Mouse (Mus musculus): ENCODE measurements around the gene Pex6. TPM values are rescaled to one million over a fixed set of nuclear protein-coding genes. Genes with fewer than 3 reads are reported as not detected.

The Pex6 gene
- total RNA-seq (2023): 28.2 TPM

DNA sequence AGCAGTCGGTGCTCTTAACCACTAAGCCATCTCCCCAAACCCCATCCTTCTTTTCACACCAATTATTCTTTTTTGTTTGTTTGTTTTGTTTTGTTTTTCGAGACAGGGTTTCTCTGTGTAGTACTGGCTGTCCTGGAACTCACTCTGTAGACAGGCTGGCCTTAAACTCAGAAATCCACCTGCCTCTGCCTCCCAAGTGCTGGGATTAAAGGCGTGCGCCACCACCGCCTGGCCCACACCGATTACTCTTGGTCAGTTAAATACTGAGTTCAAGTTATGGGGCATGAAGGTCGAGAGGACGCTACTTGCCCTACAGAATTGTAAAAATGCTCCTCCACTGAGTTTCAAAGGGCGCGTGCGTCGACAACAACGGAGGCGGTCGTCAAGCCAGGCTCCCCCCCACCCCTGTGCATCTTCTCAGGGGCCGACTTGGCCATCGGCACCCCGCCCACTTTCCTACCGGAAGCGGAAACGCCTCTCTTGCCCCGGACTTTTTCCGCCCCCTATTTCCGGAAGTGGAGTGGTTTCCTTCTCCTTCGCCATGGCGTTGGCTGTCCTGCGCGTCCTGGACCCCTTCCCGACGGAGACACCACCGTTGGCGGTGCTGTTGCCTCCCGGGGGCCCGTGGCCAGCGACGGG lies at the start of gene Pex6:
Gene Pex6, plus strand, starts transcription at position 505 of the 639 bp plus-strand sequence.

DNA sequence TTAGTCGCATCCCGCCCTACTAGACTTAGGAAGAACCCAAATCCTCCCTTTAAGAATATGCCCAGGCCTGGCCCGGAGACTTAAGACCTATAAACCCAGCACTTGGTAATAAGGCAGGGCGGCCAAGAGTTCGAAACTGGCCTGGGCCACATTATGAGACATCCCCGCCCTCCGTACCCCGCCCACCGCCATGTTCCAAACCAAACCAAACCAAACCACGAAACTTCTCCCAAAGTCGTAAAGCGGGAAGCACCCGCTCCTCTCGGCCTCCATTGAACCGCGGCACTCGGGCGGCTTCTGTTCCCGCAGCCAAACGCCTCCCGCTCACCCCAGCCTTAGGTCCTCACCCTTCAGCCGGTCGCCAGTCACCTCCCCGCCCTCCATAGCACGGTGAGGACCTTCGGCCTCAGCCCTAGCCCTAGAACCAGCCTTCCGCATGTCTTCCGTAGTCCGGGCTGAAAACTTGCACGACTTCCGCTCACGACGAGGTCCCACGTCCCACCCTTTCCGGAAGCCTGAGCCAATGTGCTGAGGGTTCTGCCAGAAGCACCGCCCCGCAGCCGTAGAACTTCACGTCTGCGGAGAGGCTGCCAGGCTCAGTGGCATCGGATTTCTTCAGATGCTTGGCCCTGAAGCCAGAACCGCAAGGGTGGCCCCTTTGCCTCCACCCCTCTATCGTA lies 37.3 kb upstream of the Pex6 start, which contains the start of gene Rrp36:
Gene Rrp36, minus strand, starts transcription at position 503 of the 680 bp plus-strand sequence.

DNA sequence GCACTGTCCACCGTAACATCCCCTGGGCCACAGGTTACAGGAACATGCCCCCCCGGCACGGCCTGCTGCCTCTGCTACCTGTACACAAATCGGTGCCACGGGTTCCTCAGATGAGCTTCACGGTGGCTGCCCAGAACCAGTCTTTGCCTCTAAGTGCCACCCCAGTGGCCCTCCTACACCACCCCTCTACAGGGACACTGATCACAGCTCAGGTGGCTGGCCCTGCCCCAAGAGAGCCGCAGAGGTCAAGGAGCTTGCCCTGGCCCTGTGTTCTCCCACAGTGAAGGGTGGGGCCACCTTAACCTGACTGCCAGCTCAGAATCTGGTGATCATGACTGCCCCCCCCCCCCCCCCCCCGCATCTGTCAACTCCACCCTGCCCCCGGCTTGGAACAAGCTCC lies 32.8 kb upstream of the Pex6 start, which contains the start of gene Mea1:
Gene Mea1, plus strand, starts transcription at position 378 of the 400 bp plus-strand sequence.

DNA sequence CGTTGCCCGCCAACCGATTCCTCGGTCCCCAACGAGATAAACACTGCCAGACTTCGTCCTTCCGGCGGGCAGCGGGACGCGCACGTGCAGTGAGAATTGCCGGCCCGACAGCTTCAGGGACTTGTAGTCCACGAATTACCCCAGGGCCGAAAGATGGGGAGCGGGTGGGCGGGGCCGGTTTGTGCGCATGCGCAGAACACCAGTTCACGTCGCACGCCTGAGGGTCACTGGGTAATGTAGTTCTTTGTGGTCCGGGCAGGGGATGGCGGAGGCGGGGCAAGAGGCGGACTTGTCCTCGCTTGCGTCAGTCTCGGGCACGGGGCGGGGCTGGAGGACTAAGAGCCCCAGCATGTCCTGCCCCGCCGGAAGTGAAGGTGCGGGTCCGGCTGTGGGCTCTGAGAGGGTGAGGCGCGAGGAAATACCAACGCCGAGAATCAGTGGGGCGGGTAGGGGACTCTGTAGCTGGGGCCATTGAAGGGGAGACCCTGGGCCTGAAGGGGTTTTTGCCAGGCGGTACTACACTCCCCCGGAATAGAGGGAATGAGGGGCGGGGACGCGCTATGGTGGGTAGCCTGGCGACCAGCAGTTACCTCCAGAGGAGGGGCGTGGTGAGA lies 30.4 kb upstream of the Pex6 start, which contains the start of gene Klhdc3:
Gene Klhdc3, minus strand, starts transcription at position 155 of the 614 bp plus-strand sequence.

DNA sequence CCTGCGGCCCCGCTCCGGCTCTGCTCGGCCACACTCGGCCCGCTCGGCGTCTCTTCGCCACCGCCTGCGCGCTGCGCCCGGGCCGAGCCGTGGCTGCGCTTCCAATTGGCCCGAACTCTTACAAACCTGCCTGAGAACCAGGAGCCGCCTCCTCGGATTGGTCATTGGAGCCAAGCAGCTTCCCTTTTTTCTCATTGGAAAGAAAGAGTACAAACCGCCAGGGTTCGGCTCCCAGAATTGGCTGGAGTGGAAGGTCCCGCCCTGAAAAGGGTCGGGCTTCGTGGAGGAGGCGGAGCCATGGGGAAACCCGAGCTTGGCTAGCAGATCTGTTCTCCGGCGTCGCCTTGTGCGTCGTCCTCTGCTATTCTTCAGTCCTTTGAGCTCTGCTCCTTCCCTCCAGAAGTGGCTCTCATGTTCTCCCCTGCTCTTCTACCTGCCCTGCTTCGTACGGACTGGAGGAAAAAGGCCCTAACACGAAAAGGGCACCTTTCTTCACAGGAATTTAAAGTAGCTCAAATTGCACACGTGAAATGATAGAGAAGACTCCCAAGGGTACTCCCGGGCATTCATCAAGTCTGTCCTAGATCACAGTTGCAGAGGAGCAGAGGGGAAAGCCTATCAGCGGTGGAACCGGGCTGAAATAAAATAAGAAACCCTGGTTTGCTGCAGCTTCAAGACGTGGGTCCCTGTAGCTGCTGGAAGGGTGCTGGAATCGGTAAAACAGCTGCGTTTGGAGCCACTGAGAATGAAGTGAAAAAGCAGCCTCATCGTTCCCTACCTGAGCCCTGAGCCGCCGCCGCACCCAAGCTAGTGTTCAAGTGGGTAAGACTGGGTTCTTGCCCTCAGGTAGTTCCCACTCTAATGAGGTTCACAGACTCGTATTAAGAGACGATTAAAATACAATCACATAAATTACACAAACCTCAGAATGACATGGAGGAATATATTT lies 6.1 kb upstream of the Pex6 start, which contains the start of gene Ppp2r5d:
Gene Ppp2r5d, minus strand, starts transcription at position 225 of the 949 bp plus-strand sequence.

DNA sequence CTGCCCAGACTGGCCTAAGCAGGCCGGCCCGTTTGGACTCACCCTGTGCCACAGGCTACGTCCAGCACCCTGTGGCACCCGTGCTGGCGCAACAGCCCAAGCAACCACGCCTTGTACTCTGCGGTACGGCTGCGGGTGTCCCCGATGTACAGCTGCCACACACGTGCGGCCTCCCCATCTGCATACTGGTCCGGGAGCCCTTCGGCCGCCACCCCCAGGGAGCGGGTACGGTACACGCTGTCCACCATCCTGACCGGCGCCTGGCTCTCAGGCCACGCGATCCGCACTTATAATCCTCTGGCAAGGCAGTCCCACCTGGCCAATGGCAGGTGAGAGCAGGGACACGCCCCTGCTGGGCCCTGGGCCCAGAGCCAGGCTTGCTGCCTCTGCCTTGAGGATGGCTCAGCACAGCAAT lies 17.6 kb downstream of the Pex6 start, which contains the start of gene Gnmt:
Gene Gnmt, minus strand, starts transcription at position 265 of the 415 bp plus-strand sequence.

DNA sequence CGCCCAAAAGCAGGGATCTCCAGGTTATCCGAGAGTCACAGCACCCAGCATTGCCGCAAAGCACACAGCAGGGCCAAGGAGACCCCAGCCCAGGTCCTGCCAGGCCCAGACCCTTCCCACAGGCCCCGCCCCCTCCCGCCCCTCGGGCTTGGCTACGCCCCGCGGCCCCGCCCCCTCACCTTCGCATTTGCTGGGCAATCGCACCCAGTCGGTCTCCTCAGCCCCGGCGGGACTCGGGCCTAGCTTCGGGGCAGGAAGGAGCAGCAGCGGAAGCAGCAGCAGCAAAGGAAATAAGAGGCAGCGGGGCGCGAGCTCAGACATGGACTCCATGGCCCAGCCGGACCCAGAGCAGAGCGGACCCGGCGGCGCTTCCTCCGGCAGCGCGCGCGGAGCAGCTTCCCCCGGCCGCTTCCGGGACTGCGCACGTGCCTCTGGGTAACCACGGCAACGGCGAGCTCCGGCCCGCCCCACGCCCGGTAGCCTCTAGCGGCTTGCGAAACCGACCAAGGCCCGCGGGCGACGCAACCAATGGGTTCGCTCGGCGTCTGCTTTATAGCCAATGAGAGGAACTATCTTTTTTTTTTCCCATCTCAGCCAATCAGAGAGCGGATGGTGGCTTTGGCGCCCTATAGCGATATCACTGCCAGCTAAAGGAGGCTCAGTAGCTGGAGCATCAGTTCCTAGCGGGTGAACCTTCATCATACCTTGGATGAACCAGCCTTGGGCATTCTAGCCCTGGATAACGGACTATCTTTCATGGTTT lies 40.7 kb downstream of the Pex6 start, which contains the start of gene Cnpy3:
Gene Cnpy3, minus strand, starts transcription at position 421 of the 763 bp plus-strand sequence.

DNA sequence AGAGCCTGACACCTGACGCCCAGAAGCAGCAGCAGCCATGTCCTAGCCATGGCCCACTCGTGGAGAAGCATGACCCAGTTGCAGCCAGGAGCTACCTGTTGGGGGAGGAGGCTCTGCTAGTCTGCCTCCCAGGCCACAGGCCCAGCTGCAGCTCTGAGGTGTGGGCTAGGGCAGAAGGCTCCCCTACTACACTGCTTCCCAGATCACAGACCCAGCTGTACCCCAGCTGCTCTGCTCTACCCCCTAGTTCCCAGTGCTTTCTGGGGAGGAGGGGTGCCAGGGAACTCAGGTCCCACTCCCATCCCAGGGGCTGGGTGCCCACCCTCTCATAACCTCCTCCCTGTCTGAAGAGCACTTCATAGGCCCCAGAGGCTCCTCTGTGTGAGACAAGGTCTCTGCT lies 52.3 kb downstream of the Pex6 start, which contains the start of gene Ptcra:
Gene Ptcra, minus strand, starts transcription at position 169 of the 400 bp plus-strand sequence.

DNA sequence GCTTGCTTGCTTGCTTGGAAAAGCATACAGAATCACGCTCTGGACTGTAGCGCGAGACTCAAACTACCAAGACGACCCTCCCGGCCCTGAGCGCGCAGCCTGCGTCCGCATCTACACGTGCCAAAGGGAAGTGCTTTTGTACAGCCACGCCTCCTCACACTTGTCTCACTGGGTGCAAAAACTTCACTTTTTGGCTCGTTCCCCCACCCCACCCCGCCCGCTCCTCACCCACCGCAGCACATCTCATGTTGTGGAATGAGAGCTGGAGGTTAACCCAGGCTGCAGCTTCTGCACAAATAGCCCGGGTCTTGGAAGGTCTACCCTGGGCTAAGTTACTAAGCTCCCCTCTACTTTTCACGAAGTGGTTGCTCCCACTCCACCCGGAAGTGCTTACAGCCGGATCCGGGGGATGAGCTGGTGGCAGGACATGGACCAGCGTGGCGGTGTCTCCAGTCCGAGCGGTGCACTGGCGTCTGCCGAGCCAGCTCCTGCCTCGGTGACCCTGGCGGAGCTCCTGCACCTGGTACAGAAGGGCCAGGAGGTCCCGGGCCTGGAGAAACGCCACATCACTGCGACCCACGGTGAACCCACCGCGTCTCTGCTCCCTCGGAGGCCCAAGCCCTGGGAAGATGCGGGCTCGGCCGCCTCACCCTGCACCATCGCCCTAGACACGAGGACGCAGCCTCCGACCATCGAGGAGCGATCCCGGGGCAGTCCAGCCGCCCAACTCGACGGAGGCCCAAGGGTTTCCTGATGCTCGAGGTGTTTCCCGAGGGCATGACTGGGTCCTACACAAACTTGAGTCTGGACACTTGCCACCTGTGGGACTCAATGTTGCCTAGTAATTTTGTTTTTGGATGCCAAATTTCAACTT lies 61.4 kb downstream of the Pex6 start, which contains the start of gene 2310039H08Rik:
Gene 2310039H08Rik, plus strand, starts transcription at position 232 of the 874 bp plus-strand sequence.

Other genes starting within 250 kb of the Pex6 start
- 0.18 TPM for gene Ttbk1, start 223.8 kb upstream of the Pex6 start, total RNA-seq (2023)
- gene Dnph1, start 214.8 kb upstream of the Pex6 start, total RNA-seq (2023): not detected
- 20.4 TPM for gene Cul9, start 165.1 kb upstream of the Pex6 start, total RNA-seq (2023)
- gene Srf, start 155.3 kb upstream of the Pex6 start, total RNA-seq (2023): 66.8 TPM
- not detected for gene Ptk7, start 82.0 kb upstream of the Pex6 start, total RNA-seq (2023)
- 15.0 TPM for gene Klc4, start 65.4 kb upstream of the Pex6 start, total RNA-seq (2023)
- gene Mrpl2, start 65.2 kb upstream of the Pex6 start, total RNA-seq (2023): 31.6 TPM
- 7.3 TPM for gene Cul7, start 61.1 kb upstream of the Pex6 start, total RNA-seq (2023)
- 34.8 TPM for gene Rrp36, start 37.1 kb upstream of the Pex6 start, total RNA-seq (2023)
- gene Mea1, start 32.7 kb upstream of the Pex6 start, total RNA-seq (2023): 31.5 TPM
- gene Klhdc3, start 30.5 kb upstream of the Pex6 start, total RNA-seq (2023): 46.1 TPM
- gene Ppp2r5d, start 6.4 kb upstream of the Pex6 start, total RNA-seq (2023): 34.2 TPM
- gene Gnmt, start 17.7 kb downstream of the Pex6 start, total RNA-seq (2023): 3.2 TPM
- 57.9 TPM for gene Cnpy3, start 40.8 kb downstream of the Pex6 start, total RNA-seq (2023)
- 0.40 TPM for gene Ptcra, start 52.2 kb downstream of the Pex6 start, total RNA-seq (2023)
- 22.0 TPM for gene 2310039H08Rik, start 61.2 kb downstream of the Pex6 start, total RNA-seq (2023)
- 70.1 TPM for gene Rpl7l1, start 71.2 kb downstream of the Pex6 start, total RNA-seq (2023)
- 30.8 TPM for gene Bicral, start 147.0 kb downstream of the Pex6 start, total RNA-seq (2023)
- gene Tbcc, start 179.2 kb downstream of the Pex6 start, total RNA-seq (2023): 14.1 TPM
- gene Prph2, start 199.0 kb downstream of the Pex6 start, total RNA-seq (2023): not detected